17 mouse cellular contexts compared by ENCODE assay signal in the genomic region with DNA sequence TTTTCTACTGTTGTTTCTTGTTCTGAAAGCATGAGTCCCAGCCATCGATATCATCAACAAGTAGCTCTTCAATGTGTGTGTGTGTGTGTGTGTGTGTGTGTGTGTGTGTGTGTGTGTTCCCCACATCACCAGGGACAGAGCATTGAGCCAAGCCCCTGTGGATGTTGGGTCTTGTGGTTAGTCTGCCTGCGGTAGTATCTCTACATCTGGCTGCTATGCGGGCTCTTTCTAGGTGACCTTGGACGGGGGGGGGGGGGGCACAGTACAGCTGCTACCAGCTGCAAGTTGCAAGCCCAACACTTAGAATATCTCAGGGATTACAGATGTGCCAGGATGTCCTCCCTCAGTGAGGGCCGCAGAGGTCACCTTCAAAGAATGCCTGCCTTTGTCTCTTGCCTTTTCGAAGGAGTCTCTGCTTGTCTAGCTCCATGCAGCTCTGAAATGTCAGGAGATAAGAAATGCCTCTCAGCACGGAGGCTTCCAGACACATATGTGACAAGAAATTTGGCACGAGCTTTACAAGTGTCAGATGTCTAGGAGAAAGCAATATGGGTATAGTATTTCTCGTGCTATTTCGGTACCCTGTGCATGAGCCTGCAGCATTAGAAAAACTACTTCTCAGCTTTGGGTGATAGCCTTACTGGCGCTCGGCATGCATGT.
A peak's percentile ranks its signal among the peaks of the same experiment; 100 is the strongest.
DNase-seq lines count a peak whose midpoint lies in the region; ATAC-seq and TF ChIP-seq lines count a peak whose summit lies in the region.
"Had no signal": no experiment of that assay in that cellular context is flagged by ENCODE, and none has a peak within 500 bp of the region (broad histone marks: within the 10 kb centered on the region; RNA-seq: fewer than 3 reads in every experiment).

No protein-coding gene starts in this region.

- peak; percentile 73 for ATAC-seq in frontal cortex, adult (ENCODE audit: low TSS enrichment)
- no peak for ATAC-seq in hindbrain, embryonic 11.5 days (ENCODE audit: low FRiP score)
- no peak for ATAC-seq in lung, postnatal 0 days
- ATAC-seq in megakaryocyte progenitor cell, adult 5-6 weeks (replicated peaks; ENCODE audit: poor library complexity): peak; percentile 38; the same call in 1 of the 2 replicates
- ATAC-seq: intestine, postnatal 0 days had no signal

- H3K27me3 ChIP-seq in hindbrain, embryonic 11.5 days (ENCODE audit: control insufficient read depth, insufficient read depth, low read length): no peaks in the 10 kb centered on the region
- no peaks in the 10 kb centered on the region for H3K27me3 ChIP-seq in hindbrain, embryonic 10.5 days (ENCODE audit: insufficient read depth, poor library complexity, severe bottlenecking)
- no peaks in the 10 kb centered on the region for H3K27me3 ChIP-seq in lung, postnatal 0 days (replicated peaks; ENCODE audit: insufficient read depth, low read length)
- H3K27me3 ChIP-seq: hindbrain, embryonic 12.5 days; limb, embryonic 15.5 days had no signal

- no peaks in the 10 kb centered on the region for H3K9me3 ChIP-seq in hindbrain, embryonic 11.5 days (ENCODE audit: control insufficient read depth, low read length)
- H3K9me3 ChIP-seq in hindbrain, embryonic 10.5 days: no peaks in the 10 kb centered on the region
- H3K9me3 ChIP-seq in lung, postnatal 0 days (ENCODE audit: low read length): no peaks in the 10 kb centered on the region
- H3K9me3 ChIP-seq: G1E; hindbrain, embryonic 12.5 days; limb, embryonic 15.5 days had no signal

- 70% methylated on average over 12 of the region's 12 CpGs for WGBS in hindbrain, embryonic 11.5 days
- 69% methylated on average over 12 of the region's 12 CpGs for WGBS in hindbrain, embryonic 10.5 days
- WGBS in lung, postnatal 0 days: 58% methylated on average over 12 of the region's 12 CpGs

- H3K9ac ChIP-seq in hindbrain, embryonic 11.5 days (ENCODE audit: low read depth, low read length): no peak overlapping the region
- H3K9ac ChIP-seq in lung, postnatal 0 days (replicated peaks; ENCODE audit: low read depth): no peak overlapping the region
- H3K9ac ChIP-seq: hindbrain, embryonic 12.5 days; limb, embryonic 15.5 days had no signal

- TF ChIP-seq CTCF in lung, postnatal 0 days (IDR thresholded peaks at IDR 0.05): no peak

- H3K27ac ChIP-seq in hindbrain, embryonic 11.5 days (ENCODE audit: low read depth, low read length): no peak overlapping the region
- no peak overlapping the region for H3K27ac ChIP-seq in hindbrain, embryonic 10.5 days
- no peak overlapping the region for H3K27ac ChIP-seq in lung, postnatal 0 days (ENCODE audit: low read length)
- H3K27ac ChIP-seq: hindbrain, embryonic 12.5 days; left cerebral cortex, adult 2 months; limb, embryonic 15.5 days had no signal

- no peak overlapping the region for H3K4me2 ChIP-seq in hindbrain, embryonic 11.5 days (replicated peaks; ENCODE audit: low read depth, low read length)
- no peak overlapping the region for H3K4me2 ChIP-seq in lung, postnatal 0 days (replicated peaks; ENCODE audit: low read depth, low read length)
- H3K4me2 ChIP-seq: hindbrain, embryonic 12.5 days; limb, embryonic 15.5 days had no signal

- H3K4me3 ChIP-seq in hindbrain, embryonic 11.5 days (ENCODE audit: low read depth, low read length): no peak overlapping the region
- H3K4me3 ChIP-seq in hindbrain, embryonic 10.5 days: no peak overlapping the region
- H3K4me3 ChIP-seq in lung, postnatal 0 days (ENCODE audit: low read depth, low read length): no peak overlapping the region
- H3K4me3 ChIP-seq: hindbrain, embryonic 12.5 days; left cerebral cortex, adult 2 months; limb, embryonic 15.5 days had no signal

- DNase-seq in frontal cortex, postnatal 25 days (ENCODE audit: low spot score in 2 of 2): no peak
- DNase-seq in hindbrain, embryonic 11.5 days (ENCODE audit: low spot score): peak; percentile 9
- no peak for DNase-seq in hindbrain, embryonic 10.5 days (ENCODE audit: low spot score)
- peak; percentile 16 for DNase-seq in lung, postnatal 0 days (ENCODE audit: low spot score)
- no peak for DNase-seq in lung, postnatal 10 days
- no peak for DNase-seq in natural killer cell, adult 2 months (ENCODE audit: low spot score in 2 of 2)
- DNase-seq: cerebellum, adult 2 months; kidney, postnatal 36 days; lung, postnatal 36 days; midbrain, embryonic 14.5 days had no signal

- no peaks in the 10 kb centered on the region for H3K4me1 ChIP-seq in hindbrain, embryonic 11.5 days (replicated peaks; ENCODE audit: control insufficient read depth, insufficient read depth, low read length)
- 0 out of 2 replicates have a peak, but pooled peaks cover 7% of the 10 kb centered on the region for H3K4me1 ChIP-seq in hindbrain, embryonic 10.5 days (replicated peaks)
- H3K4me1 ChIP-seq in lung, postnatal 0 days (ENCODE audit: insufficient read depth, low read depth, low read length): no peaks in the 10 kb centered on the region
- H3K4me1 ChIP-seq: limb, embryonic 15.5 days had no signal

- no peaks in the 10 kb centered on the region for H3K36me3 ChIP-seq in hindbrain, embryonic 11.5 days (ENCODE audit: control insufficient read depth, insufficient read depth, low read length)
- H3K36me3 ChIP-seq in hindbrain, embryonic 10.5 days: no peaks in the 10 kb centered on the region
- no peaks in the 10 kb centered on the region for H3K36me3 ChIP-seq in lung, postnatal 0 days (ENCODE audit: insufficient read depth, low read length)
- H3K36me3 ChIP-seq: G1E; hindbrain, embryonic 12.5 days; limb, embryonic 15.5 days had no signal

- TF ChIP-seq EP300 in lung, postnatal 0 days (IDR thresholded peaks at IDR 0.05): no peak

Comparison
In these comparisons a context has a peak if more than half of its experiments do, and no peak if none do; other contexts are left out.
1. DNase-seq: peak in hindbrain, embryonic 11.5 days (single experiment) and lung, postnatal 0 days (single experiment); none in frontal cortex, postnatal 25 days (0 of 2), hindbrain, embryonic 10.5 days (single experiment), lung, postnatal 10 days (single experiment) and natural killer cell, adult 2 months (0 of 2).
2. ATAC-seq: peak in frontal cortex, adult (single experiment) and megakaryocyte progenitor cell, adult 5-6 weeks (single experiment); none in hindbrain, embryonic 11.5 days (single experiment) and lung, postnatal 0 days (single experiment).